Mouse (Mus musculus) left cerebral cortex, adult 11 months (tissue): Measurements from ENCODE around the gene Kitl.

Experiments used
- DNase-seq: peaks from one replicate; pipeline ENCODE4 v3.0.0; 2022; ENCODE audit warnings: low spot score

Kitl gene

DNA sequence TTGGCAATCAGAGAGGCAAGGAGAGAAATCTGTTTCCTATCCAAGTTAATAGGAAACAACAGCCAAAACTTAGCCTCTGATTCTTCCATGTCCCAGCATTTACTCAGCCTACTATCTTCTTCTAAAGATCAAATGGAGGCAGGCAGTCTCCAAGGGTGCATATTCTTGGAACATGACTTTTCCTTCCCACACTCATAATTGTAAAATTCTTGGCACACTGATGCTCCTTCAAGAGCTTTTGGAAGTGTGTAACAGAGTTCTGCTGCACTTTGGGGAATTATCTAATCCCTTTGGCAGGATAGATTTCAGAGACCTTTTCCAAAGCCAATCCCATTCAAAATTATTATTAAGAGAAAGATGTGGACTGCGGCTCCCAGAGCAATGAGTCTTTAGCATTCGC is 100.1 kb downstream of the Kitl start:
- no peak for DNase-seq

DNA sequence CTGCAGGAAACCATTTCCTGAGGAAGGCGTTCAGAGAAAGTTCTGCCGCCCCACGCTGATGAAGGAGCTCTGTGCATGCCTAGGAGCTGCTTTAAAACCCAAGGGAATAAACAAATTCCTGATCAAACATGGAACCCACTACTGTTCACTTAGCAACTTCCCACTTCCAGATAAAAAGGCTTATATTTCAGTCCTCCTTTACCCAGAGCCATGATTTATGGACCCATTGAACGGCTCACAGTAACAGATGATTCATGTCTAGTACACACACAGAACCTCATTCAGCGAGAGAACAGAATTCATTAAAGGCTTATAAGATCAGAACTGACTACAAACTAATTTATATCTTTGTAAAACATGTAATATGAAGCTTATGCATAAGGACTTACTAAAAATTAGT is 109.0 kb downstream of the Kitl start:
- DNase-seq = no peak

DNA sequence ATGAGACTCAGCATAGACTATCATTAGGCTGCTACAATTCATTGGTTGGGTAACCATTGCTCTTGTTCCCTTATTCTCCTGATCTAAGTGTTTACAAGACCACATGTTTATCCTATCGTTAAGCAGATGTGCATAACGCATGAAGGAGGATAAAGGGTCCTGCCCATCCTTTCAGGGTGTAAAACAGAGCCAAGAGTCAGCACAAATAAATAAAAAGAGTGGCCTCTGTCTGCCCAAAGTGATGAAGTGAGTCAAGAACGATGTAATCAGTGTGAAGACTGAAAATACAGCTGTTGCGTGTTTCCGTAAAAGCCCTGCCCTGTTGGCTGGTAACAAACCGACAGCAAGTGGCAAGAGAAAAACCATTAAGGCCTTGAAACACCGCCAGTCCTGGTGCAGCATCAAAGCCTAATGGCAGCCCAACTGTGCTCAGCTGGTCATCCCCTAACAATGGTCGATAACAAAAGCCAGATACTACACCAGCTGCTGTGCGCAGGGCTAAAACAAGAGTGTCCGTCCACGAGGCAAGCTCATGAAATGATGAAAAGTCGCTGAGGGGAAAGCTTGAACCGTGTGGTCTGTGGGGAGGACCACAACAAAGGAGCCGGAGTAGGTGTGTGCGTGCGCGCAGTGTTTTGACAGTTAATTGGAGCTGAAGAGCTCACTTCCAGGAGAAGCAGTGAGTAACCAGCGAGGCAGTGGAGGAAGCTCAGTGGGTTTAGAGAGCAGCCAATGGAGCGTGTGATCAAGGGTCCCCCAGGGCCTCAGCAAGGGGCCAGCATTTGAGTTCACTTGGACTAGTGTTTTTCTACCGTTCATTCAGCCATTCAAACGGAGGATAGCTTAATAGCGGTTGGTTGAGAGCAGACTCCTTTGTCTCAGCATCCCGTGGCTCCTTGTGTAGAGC is 112.7 kb downstream of the Kitl start:
- DNase-seq = no peak

DNA sequence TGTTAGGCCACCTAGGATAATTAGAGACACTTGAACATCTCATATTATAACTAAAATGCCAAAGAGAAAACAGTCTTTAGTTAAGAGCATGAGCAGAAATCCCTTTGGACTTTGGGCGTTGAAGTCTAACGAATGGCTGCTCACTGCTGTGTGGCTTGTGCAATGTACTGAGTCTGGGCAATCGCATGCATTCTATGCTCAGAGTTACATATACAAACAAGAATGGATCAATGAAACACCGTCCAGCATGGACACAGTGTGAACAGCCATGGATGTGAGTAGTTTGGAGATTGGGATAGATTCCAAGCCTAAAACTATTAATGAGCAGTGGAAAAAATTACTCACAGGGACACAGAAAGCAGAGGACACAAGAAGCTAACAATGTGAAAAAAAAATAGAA is 116.2 kb downstream of the Kitl start:
- DNase-seq = no peak

DNA sequence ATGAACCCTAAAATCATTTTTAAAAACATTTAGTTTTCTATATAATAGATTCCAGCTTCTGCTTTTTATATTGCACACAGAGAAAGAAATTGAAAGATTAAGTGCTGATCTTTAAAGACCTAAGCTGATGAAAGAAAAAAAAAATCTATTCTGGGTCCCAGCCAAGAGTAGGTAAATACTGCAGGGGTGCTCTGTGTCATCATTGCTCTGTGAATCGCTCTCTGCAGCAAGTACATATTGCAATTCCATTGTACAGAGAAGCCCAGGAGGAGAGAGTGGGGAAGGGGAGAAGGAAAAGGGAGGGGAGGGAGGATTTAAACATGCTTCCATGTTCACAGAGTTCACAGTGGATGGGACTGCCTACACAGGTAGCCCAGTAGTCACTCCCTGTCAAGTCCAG is 116.9 kb downstream of the Kitl start:
- no peak for DNase-seq

DNA sequence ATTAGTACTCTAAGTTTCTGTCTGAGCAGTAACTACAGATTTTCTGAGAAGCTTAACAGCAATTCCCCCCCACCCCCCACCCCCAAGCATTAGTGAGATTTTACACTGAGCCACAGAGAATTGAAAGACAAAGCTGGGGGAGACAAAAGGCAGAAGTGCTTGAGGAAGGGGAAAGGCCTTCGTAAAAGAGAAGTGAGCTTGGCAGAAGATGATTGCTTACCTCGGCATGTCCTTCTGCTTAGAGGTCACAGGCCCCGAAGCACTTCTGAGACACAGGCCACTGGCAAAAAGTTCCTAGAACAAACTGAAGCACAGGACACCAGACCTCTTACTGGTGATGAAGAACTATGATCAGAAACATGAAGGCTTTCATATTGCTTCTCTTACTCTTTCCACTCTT is 123.1 kb downstream of the Kitl start:
- DNase-seq = no peak

DNA sequence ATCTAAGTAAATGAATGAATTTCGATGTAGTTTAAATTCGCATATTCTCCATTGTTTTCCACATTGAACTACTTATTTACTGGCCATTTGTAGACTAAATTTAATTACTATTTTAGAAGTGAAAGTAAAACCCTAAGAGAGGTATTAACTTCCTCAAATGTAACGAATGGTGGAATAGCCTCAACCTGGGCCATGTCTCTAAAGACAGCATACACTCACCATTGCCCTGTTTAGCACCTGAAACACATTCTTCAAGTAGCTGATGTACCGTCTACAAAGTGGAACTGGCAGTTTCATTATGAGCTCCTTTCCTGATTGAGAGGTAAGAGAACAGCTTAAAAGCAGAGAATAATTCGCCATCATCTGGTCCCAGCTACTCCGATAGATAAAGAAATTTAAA is 132.7 kb downstream of the Kitl start:
- DNase-seq = no peak
